ENCODE assay signal across 23 mouse cellular contexts in genomic region chr2:62319489-62319888, GRCm38 (mm10).
"Had no signal": no experiment of that assay in that cellular context is flagged by ENCODE, and none has a peak within 500 bp of the region (broad histone marks: within the 10 kb centered on the region; RNA-seq: fewer than 3 reads in every experiment).

No protein-coding gene starts in this region.

- H3K4me2 ChIP-seq: heart, embryonic 12.5 days; hindbrain, embryonic 13.5 days; hindbrain, embryonic 15.5 days; kidney, embryonic 15.5 days; limb, embryonic 13.5 days had no signal

- H3K4me3 ChIP-seq: gastrocnemius, adult 2 months; heart, embryonic 10.5 days; heart, embryonic 12.5 days; hindbrain, embryonic 13.5 days; hindbrain, embryonic 15.5 days; kidney, embryonic 15.5 days; limb, embryonic 13.5 days had no signal

- H3K27me3 ChIP-seq: heart, embryonic 12.5 days; hindbrain, embryonic 13.5 days; hindbrain, embryonic 15.5 days; kidney, embryonic 15.5 days; limb, embryonic 13.5 days had no signal

- H3K9me3 ChIP-seq: heart, embryonic 10.5 days; heart, embryonic 12.5 days; hindbrain, embryonic 13.5 days; hindbrain, embryonic 15.5 days; kidney, embryonic 15.5 days; limb, embryonic 13.5 days had no signal

- DNase-seq: gastrocnemius, adult 2 months; gastrocnemius, postnatal 10 days; gastrocnemius, postnatal 25 days; heart, adult 18-20 months; heart, postnatal 10 days; heart, postnatal 36 days; kidney, adult 11 months; kidney, adult 2 months; kidney, adult 9 months; kidney, postnatal 14 days; kidney, postnatal 36 days; layer of hippocampus, adult 9-11 months; layer of hippocampus, postnatal 36 days; left cerebral cortex, postnatal 4 days had no signal

- ATAC-seq: hindbrain, postnatal 0 days; intestine, embryonic 16.5 days had no signal

- H3K27ac ChIP-seq: gastrocnemius, adult 2 months; heart, embryonic 10.5 days; hindbrain, embryonic 13.5 days; hindbrain, embryonic 15.5 days; hindbrain, postnatal 0 days; kidney, embryonic 15.5 days; kidney, postnatal 0 days; limb, embryonic 13.5 days had no signal

- H3K36me3 ChIP-seq: heart, embryonic 10.5 days; heart, embryonic 12.5 days; hindbrain, embryonic 13.5 days; hindbrain, embryonic 15.5 days; kidney, embryonic 15.5 days; limb, embryonic 13.5 days had no signal

- H3K4me1 ChIP-seq: heart, embryonic 10.5 days; heart, embryonic 12.5 days; hindbrain, embryonic 13.5 days; hindbrain, embryonic 15.5 days; kidney, embryonic 15.5 days; limb, embryonic 13.5 days had no signal

- H3K9ac ChIP-seq: heart, embryonic 12.5 days; hindbrain, embryonic 13.5 days; hindbrain, embryonic 15.5 days; kidney, embryonic 15.5 days; limb, embryonic 13.5 days had no signal
